Mouse (Mus musculus) embryonic fibroblast, embryonic 13.5 days (primary cell): ENCODE measurements around the gene Rnft2.

Experiments
- CTCF ChIP-seq: IDR thresholded peaks from 2 replicates; pipeline ENCODE4 v1.5.1; 2011; ENCODE audit warnings: mild to moderate bottlenecking, control low read depth, low read length, moderate library complexity, borderline replicate concordance; ENCODE audit not compliant: insufficient read depth
- POLR2A ChIP-seq: IDR thresholded peaks from 2 replicates; pipeline ENCODE4 v1.6.1; 2011; ENCODE audit warnings: low read depth, mild to moderate bottlenecking, control low read depth, low read length, moderate library complexity

- no peak for TF ChIP-seq CTCF
- TF ChIP-seq POLR2A = no peak
These were observed 47.6 kb upstream of the Rnft2 start for GRCm38 (mm10) chr5:118292476-118292875.
